Mouse (Mus musculus) MEL (cell line): Measurements from ENCODE around the gene St7.
"Not testable (repeated sequence)": the region's sequence is repeated elsewhere in the genome, so short reads cannot be mapped to it uniquely, and the experiment has no call there.

Experiments
- BHLHE40 ChIP-seq: IDR thresholded peaks from 2 replicates; pipeline ENCODE4 v1.6.1; 2012; ENCODE audit warnings: low read depth, mild to moderate bottlenecking, inconsistent platforms, low read length, improper control_type of control experiment, borderline replicate concordance
- CTCF ChIP-seq, 3 experiments: IDR thresholded peaks in 2 of 3; conservative IDR thresholded peaks in 1 of 3; 2 replicates each; pipeline ENCODE4 v1.5.1; 2011 to 2012; ENCODE audit warnings: low read length in 3 of 3, low read depth in 2 of 3, mild to moderate bottlenecking in 2 of 3, improper control_type of control experiment in 1 of 3, inconsistent platforms in 1 of 3, mixed read lengths in 1 of 3, moderate library complexity in 1 of 3; ENCODE audit not compliant: control insufficient read depth in 1 of 3, insufficient read depth in 1 of 3, poor library complexity in 1 of 3, severe bottlenecking in 1 of 3
- E2F4 ChIP-seq: IDR thresholded peaks from 2 replicates; pipeline ENCODE4 v1.6.1; 2011; ENCODE audit warnings: low read depth, low read length, improper control_type of control experiment, borderline replicate concordance
- EP300 ChIP-seq, 2 experiments: IDR thresholded peaks; 2 replicates each; pipeline ENCODE4 v1.6.1; 2011; ENCODE audit warnings: improper control_type of control experiment in 2 of 2, low read length in 2 of 2, low read depth in 1 of 2, mild to moderate bottlenecking in 1 of 2
- GATA1 ChIP-seq: IDR thresholded peaks from 2 replicates; pipeline ENCODE4 v1.6.1; 2011; ENCODE audit warnings: low read depth, low read length, improper control_type of control experiment
- HCFC1 ChIP-seq: IDR thresholded peaks from 2 replicates; pipeline ENCODE4 v1.6.1; 2012; ENCODE audit warnings: low read depth, mild to moderate bottlenecking, inconsistent platforms, low read length, improper control_type of control experiment, moderate library complexity
- MAX ChIP-seq: IDR thresholded peaks from 2 replicates; pipeline ENCODE4 v1.6.1; 2011; ENCODE audit warnings: low read length, improper control_type of control experiment
- POLR2A ChIP-seq, 2 experiments: IDR thresholded peaks; 2 replicates each; pipeline ENCODE4 v1.6.1; 2011 to 2012; ENCODE audit warnings: low read length in 2 of 2, mild to moderate bottlenecking in 2 of 2, control low read depth in 1 of 2, improper control_type of control experiment in 1 of 2, low read depth in 1 of 2, moderate library complexity in 1 of 2; ENCODE audit not compliant: control insufficient read depth in 1 of 2, insufficient read depth in 1 of 2, poor library complexity in 1 of 2
- POLR2AphosphoS2 ChIP-seq: IDR thresholded peaks from 2 replicates; pipeline ENCODE4 v1.6.1; 2011; ENCODE audit warnings: low read length, improper control_type of control experiment
- RCOR1 ChIP-seq: IDR thresholded peaks from 2 replicates; pipeline ENCODE4 v1.6.1; 2012; ENCODE audit warnings: low read depth, mild to moderate bottlenecking, inconsistent platforms, low read length, improper control_type of control experiment
- SMC3 ChIP-seq: IDR thresholded peaks from 2 replicates; pipeline ENCODE4 v1.6.1; 2011; ENCODE audit warnings: low read depth, low read length, improper control_type of control experiment
- TAL1 ChIP-seq: IDR thresholded peaks from 2 replicates; pipeline ENCODE4 v1.6.1; 2012; ENCODE audit warnings: mild to moderate bottlenecking, inconsistent platforms, low read length, moderate library complexity, mixed read lengths
- TCF12 ChIP-seq: IDR thresholded peaks from 2 replicates; pipeline ENCODE4 v1.6.1; 2014; ENCODE audit warnings: low read depth, mild to moderate bottlenecking, inconsistent platforms, low read length, improper control_type of control experiment, moderate library complexity
- ZNF384 ChIP-seq: IDR thresholded peaks from 2 replicates; pipeline ENCODE4 v1.6.1; 2012; ENCODE audit warnings: low read depth, mild to moderate bottlenecking, inconsistent platforms, low read length, improper control_type of control experiment

DNA sequence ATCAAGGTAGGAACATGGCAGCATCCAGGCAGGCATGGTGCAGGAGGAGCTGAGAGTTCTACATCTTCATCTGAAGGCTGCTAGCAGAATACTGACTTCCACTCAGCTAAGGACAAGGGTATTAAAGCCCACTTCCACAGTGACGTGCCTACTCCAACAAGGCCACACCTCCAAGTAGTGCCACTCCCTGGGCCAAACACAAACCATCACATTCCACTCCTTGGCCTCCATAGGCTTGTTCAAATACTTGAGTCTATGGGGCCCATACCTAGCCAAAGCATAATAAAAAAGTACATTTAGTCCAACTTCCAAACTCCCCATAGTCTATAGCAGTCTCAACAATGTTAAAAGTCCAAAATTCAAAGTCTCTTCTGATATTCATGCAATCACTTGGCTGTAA lies 11.3 kb downstream of the St7 start:
- not testable (repeated sequence) for TF ChIP-seq GATA1; SMC3; EP300 (IDR thresholded peaks at IDR 0.05; ENCODE audit: low read depth in 1 of 2, low read length in 2 of 2); CTCF (IDR thresholded peaks at IDR 0.05 in 2 of 3, conservative IDR thresholded peaks at IDR 0.05 in 1 of 3; ENCODE audit: control insufficient read depth in 1 of 3, insufficient read depth in 1 of 3, low read depth in 2 of 3, low read length in 3 of 3, poor library complexity in 1 of 3, severe bottlenecking in 1 of 3); TCF12; TAL1; POLR2A (IDR thresholded peaks at IDR 0.05; ENCODE audit: control insufficient read depth in 1 of 2, insufficient read depth in 1 of 2, low read depth in 1 of 2, low read length in 2 of 2, poor library complexity in 1 of 2); MAX; POLR2AphosphoS2; RCOR1; BHLHE40; E2F4; ZNF384; HCFC1
